Mouse (Mus musculus) ES-E14 (cell line): ENCODE results near the gene Mapk8ip1.

Experiments
- MAFK ChIP-seq: IDR thresholded peaks from 2 replicates; pipeline ENCODE4 v1.6.1; 2014; ENCODE audit warnings: mild to moderate bottlenecking, low read depth, low read length, inconsistent platforms; ENCODE audit not compliant: insufficient read depth
- ZC3H11A ChIP-seq: IDR thresholded peaks from 2 replicates; pipeline ENCODE4 v1.6.1; 2012; ENCODE audit warnings: low read depth, mild to moderate bottlenecking, inconsistent platforms, low read length, borderline replicate concordance
- ZNF384 ChIP-seq: IDR thresholded peaks from 2 replicates; pipeline ENCODE4 v1.6.1; 2012; ENCODE audit warnings: low read depth, low read length, inconsistent platforms

GRCm38 (mm10) chr2:92375788-92376187 lies 25.3 kb downstream of the Mapk8ip1 start:
- TF ChIP-seq ZC3H11A (no peak), ZNF384 (no peak), MAFK (no peak)
